Mouse (Mus musculus) lung, adult 2 months (tissue): ENCODE measurements around the gene Mob1b.

Experiments used
- CTCF ChIP-seq: fragments of 200-500 bp; IDR thresholded peaks from 2 replicates; pipeline ENCODE4 v1.5.1; 2011; ENCODE audit warnings: mild to moderate bottlenecking, low read length, control low read depth; ENCODE audit not compliant: insufficient read depth
- POLR2A ChIP-seq: fragments of 200-500 bp; IDR thresholded peaks from 2 replicates; pipeline ENCODE4 v1.6.1; 2011; ENCODE audit warnings: low read depth, mild to moderate bottlenecking, control low read depth, low read length, borderline replicate concordance; ENCODE audit errors: extremely low read depth

DNA sequence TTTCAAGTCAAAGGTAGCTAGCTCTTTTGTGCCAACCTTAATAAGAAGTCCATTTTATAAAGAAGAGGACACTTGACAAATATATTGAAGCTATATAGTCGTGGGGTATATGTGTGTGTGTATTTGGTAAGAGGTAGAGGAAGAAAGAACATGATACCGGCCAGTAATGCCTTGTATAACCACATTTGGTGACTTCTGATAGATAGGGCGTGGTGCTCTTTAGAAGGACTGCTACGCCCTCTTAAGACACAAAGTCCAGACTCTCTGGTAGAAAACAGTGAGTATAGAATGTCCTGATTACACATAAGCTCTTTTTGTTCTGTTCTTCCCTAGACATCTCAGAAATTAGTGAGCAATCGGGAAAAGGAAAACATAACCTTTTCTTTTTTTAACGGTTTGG lies 47.5 kb downstream of the Mob1b start:
- TF ChIP-seq CTCF = no peak
- TF ChIP-seq POLR2A = no peak
